Mouse (Mus musculus) spleen, adult 2 months (tissue): Measurements from ENCODE around the gene Smyd3. TPM values are rescaled to one million over a fixed set of nuclear protein-coding genes. Genes with fewer than 3 reads are reported as not detected.

Experiments
- DNase-seq, 2 experiments: peaks; one replicate each; pipeline versions ENCODE4 v3.0.0 to v3.0.0-alpha.2; 2012 to 2021; ENCODE audit warnings: low spot score in 2 of 2, low read depth in 1 of 2
- H3K27ac ChIP-seq: fragments of 200-500 bp; 2 replicates; pipeline ENCODE4 v1.5.1; 2012; ENCODE audit warnings: low read length, inconsistent platforms; ENCODE audit not compliant: insufficient read depth
- H3K27me3 ChIP-seq: fragments of 200-500 bp; 2 replicates; pipeline ENCODE4 v1.6.1; 2012; ENCODE audit warnings: mild to moderate bottlenecking, moderate library complexity, low read length, inconsistent platforms; ENCODE audit not compliant: control insufficient read depth, insufficient read depth
- H3K36me3 ChIP-seq: fragments of 200-500 bp; 2 replicates; pipeline ENCODE4 v1.6.1; 2012; ENCODE audit warnings: mild to moderate bottlenecking, low read length, inconsistent platforms; ENCODE audit not compliant: control insufficient read depth, insufficient read depth
- H3K4me1 ChIP-seq: fragments of 200-500 bp; 2 replicates; pipeline ENCODE4 v1.6.1; 2011; ENCODE audit warnings: inconsistent platforms; ENCODE audit not compliant: control insufficient read depth, insufficient read depth, insufficient read length
- H3K4me3 ChIP-seq: fragments of 200-500 bp; 2 replicates; pipeline ENCODE4 v1.5.1; 2011; ENCODE audit warnings: mild to moderate bottlenecking, inconsistent platforms; ENCODE audit not compliant: insufficient read depth, insufficient read length; ENCODE audit errors: extremely low read depth
- CTCF ChIP-seq: fragments of 200-500 bp; IDR thresholded peaks from 2 replicates; pipeline ENCODE4 v1.5.1; 2011; ENCODE audit warnings: mild to moderate bottlenecking, inconsistent platforms; ENCODE audit not compliant: insufficient read depth, insufficient read length, insufficient replicate concordance; ENCODE audit errors: extremely low read depth
- POLR2A ChIP-seq: fragments of 200-500 bp; IDR thresholded peaks from 2 replicates; pipeline ENCODE4 v1.6.1; 2011; ENCODE audit warnings: low read depth, low read length, inconsistent platforms
- WGBS: fragments of 180-500 bp; shearing (Covaris S2); methylation state at CpG from one replicate; pipeline ENCODE4 v1.1.7; 2018; 5-methylcytosine and 5-hydroxymethylcytosine counted together
- polyA plus RNA-seq: library from polyadenylated mRNA; depleted of rRNA; stranded (reverse); fragments of >200 nt; gene quantifications from 2 replicates; pipeline ENCODE4 v1.2.3, GENCODE M21; 2012

Gene Smyd3
- polyA plus RNA-seq, 1 experiment = 3.6 TPM

DNA sequence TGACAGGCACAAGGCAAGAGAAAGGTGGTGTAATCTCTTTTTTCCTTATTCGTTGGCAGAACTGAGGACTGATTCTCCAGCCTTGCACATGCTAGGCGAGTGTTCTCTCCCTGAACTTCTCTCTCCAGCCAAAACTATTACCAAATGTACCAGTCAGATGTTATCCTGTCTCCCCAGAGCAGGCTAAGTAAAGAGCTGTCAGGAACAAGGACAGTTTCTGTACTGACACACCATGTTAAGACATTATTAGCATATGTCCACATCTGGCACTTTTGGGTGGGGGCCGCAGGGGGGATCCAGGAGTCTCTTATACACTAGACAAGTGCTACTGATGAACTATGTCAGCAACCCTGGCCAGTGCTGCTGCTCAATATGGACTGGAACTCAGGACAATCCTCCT lies 39.1 kb upstream of the Smyd3 start:
- DNase-seq = no peak
- whole genome bisulfite sequencing = 91% methylated on average over 3 of the region's 3 CpGs
- Histone ChIP-seq H3K4me1 (no peaks in the 10 kb centered on the region), H3K36me3 (no peaks in the 10 kb centered on the region), H3K27ac (no peak overlapping the region), H3K4me3 (no peak overlapping the region), H3K27me3 (no peaks in the 10 kb centered on the region)
- no peak for TF ChIP-seq POLR2A
- no peak for TF ChIP-seq CTCF

DNA sequence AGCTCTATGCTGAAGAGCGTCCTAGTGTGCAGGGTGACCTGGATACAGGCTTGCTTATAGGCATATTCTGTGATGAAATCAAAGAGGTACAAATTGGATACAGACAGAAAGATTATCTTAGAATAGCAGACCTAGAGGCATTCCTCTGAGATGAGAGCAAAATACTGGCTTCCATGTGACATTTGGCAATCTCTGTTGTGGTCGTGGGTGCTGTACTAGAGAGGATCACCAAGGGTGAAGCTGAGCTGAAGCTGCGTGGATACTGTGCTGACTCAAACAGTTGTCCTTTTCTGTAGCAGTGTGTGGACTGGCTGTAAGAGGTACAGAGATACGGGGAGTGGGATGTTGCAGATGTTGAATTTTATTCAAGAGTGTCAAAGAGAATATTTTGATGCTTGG lies 36.1 kb upstream of the Smyd3 start:
- no peak for DNase-seq
- Histone ChIP-seq H3K27me3 (no peaks in the 10 kb centered on the region), H3K4me1 (no peaks in the 10 kb centered on the region), H3K4me3 (no peak overlapping the region), H3K36me3 (no peaks in the 10 kb centered on the region), H3K27ac (no peak overlapping the region)
- WGBS = 70% methylated on average over 4 of the region's 4 CpGs
- TF ChIP-seq POLR2A (no peak), CTCF (no peak)

DNA sequence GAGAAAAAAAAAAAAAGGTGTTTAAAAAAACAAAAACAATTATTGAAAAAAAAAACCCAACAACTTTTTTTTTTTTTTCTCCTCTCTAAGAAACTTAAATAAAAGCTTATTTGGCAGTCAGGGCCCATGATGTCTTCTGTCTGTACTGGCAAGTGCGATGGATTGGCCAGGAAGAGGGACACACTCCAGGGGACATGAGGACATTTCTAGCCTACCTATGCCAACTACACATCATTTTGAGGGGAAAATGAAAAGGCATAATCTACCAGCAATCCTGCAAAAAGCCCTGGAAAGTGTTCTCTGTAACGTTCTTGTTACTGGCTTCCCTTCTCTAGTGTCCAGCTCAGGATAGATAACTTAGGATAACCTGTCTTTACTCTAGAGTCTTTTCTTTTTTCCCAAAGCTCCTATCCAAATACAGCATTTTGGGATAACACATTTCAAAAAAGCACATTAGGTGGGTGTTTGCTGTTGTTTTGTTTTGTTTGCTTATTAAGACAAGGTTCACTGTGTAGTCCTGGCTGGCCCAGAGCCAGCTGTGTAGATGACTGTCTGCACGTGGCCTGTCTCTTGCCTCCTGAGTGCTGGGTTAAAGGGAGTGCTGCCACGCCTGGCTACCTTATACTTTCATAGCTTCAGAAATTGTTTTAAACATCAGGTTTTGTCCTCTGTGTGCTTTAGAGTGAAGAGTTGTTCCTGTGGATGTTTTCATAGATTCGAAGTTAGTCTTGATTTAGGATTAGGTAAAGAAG lies 35.5 kb upstream of the Smyd3 start:
- Histone ChIP-seq H3K27me3 (no peaks in the 10 kb centered on the region), H3K4me3 (no peak overlapping the region), H3K4me1 (no peaks in the 10 kb centered on the region), H3K27ac (no peak overlapping the region), H3K36me3 (no peaks in the 10 kb centered on the region)
- DNase-seq = no peak
- TF ChIP-seq POLR2A = no peak
- no peak for TF ChIP-seq CTCF
- 72% methylated on average over 5 of the region's 5 CpGs for WGBS

DNA sequence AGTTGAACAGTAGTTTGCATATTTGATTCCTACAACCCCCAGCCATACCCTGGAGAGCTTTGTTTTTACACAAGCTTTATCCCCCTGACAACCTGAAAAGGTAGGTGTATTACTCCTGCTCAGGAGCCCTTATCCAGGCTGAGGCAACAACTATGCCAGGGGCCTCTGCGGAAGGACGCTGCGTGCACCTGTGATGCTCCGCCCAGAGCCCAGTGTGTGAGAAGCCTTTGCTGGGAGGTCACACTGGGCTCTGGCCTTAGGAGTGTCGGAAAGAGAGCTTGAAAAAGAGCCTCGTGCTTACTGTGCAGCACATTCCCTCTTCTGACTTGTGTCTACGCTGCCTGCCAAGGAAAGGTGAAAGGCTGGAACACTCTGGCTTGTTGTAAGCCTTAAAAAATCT lies 34.9 kb upstream of the Smyd3 start:
- no peak for TF ChIP-seq POLR2A
- DNase-seq = no peak
- 89% methylated on average over 7 of the region's 7 CpGs for WGBS

DNA sequence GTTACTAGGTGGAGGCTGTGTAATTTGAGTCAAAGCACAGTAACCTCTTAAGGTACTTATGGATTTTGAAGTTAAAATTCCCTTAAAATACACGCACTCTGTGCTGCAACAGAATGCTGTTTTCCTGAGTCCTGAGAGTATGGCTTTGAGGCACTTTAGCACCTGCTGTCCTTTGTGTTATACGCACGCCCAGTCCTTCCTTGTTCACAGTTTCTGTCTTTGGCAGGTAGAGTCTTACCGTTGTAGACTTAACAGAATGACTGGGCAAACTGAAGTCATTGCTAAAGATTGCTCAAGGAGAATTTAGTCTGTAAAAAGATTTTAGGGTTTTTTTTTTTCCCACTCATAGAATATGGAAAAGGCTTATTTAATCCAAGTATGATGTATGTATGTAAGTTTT lies 34.1 kb upstream of the Smyd3 start:
- Histone ChIP-seq H3K36me3 (no peaks in the 10 kb centered on the region), H3K4me3 (no peak overlapping the region), H3K4me1 (no peaks in the 10 kb centered on the region), H3K27me3 (no peaks in the 10 kb centered on the region), H3K27ac (no peak overlapping the region)
- WGBS = 76% methylated on average over 4 of the region's 4 CpGs
- DNase-seq = no peak
- TF ChIP-seq POLR2A (no peak), CTCF (no peak)

More for the DNA sequence above, 34.9 kb upstream of the Smyd3 start:
- Histone ChIP-seq H3K27ac (no peak overlapping the region), H3K27me3 (no peaks in the 10 kb centered on the region), H3K36me3 (no peaks in the 10 kb centered on the region), H3K4me3 (no peak overlapping the region), H3K4me1 (no peaks in the 10 kb centered on the region)

DNA sequence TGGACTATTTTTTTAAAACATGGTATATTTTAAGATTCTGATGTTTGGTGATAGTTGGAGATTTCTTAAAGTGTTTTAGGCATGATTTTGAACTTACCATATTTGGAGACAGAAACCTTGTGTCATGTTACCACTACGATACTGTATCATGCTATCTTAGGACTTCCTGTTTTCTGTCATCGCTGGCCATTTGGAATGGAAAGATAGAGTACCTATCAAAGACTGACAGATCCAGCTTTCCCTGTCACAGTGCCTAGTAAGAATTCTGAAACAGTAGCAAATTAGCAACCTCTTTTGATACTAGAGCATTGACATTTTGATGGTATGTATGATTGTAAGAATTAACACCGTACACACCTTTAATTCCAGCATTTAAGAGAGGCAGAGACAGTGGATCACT lies 33.5 kb upstream of the Smyd3 start:
- no peaks in the 10 kb centered on the region for H3K36me3 ChIP-seq
- H3K27me3 ChIP-seq = no peaks in the 10 kb centered on the region
- DNase-seq = no peak
- H3K4me1 ChIP-seq = no peaks in the 10 kb centered on the region
- H3K4me3 ChIP-seq = no peak overlapping the region
- no peak overlapping the region for H3K27ac ChIP-seq
- 35% methylated on average over 3 of the region's 3 CpGs for WGBS
- TF ChIP-seq CTCF (no peak), POLR2A (no peak)

DNA sequence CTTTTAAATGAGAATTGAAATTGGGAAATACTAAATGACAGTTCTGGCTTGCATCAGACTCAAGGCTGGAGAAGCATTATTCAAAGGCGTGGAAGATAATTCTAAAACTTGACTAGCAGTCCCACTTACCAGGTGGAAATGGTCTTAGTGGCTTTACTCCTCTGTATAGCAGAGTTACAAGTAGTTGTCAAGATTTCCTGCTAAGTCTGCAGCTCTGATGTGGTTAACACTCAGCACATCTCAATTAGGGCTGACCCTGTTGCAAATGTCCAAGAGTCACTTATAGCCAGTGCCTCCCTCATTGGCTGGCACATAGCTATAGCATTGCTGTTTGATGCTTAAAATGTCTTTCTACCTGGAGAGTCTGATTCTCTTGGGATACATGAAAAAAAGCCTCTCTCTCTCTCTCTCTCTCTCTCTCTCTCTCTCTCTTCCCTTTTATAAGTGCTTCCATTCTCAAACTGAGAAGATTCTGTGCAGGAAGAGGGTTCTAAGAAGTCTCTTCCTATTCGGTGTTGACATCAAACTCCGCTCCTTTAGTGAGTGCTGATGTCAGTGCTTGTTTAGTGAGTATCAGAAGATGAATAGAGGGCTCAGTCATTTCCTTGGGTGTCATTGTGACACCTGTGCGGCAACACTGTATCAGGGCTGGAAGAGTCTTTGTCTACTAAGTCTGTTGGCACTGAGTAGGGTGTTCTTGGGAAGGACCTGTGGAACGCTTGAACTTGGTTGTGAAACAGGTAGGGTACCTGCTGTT lies 31.3 kb upstream of the Smyd3 start:
- Histone ChIP-seq H3K27ac (peak overlapping the region; percentile 38), H3K36me3 (no peaks in the 10 kb centered on the region), H3K4me1 (no peaks in the 10 kb centered on the region; the same call in 1 of the 2 replicates), H3K27me3 (no peaks in the 10 kb centered on the region), H3K4me3 (no peak overlapping the region)
- TF ChIP-seq CTCF = no peak
- DNase-seq = peak in 1 of 2 experiments; percentile 26
- 75% methylated on average over 5 of the region's 5 CpGs for WGBS
